Mouse (Mus musculus) right cerebral cortex, postnatal 25 days (tissue): ENCODE results near the gene Cwf19l1.
"Not testable (repeated sequence)": the region's sequence is repeated elsewhere in the genome, so short reads cannot be mapped to it uniquely, and the experiment has no call there.

Experiments used
- DNase-seq: peaks from one replicate; pipeline ENCODE4 v3.0.0; 2022

Gene Cwf19l1

DNA sequence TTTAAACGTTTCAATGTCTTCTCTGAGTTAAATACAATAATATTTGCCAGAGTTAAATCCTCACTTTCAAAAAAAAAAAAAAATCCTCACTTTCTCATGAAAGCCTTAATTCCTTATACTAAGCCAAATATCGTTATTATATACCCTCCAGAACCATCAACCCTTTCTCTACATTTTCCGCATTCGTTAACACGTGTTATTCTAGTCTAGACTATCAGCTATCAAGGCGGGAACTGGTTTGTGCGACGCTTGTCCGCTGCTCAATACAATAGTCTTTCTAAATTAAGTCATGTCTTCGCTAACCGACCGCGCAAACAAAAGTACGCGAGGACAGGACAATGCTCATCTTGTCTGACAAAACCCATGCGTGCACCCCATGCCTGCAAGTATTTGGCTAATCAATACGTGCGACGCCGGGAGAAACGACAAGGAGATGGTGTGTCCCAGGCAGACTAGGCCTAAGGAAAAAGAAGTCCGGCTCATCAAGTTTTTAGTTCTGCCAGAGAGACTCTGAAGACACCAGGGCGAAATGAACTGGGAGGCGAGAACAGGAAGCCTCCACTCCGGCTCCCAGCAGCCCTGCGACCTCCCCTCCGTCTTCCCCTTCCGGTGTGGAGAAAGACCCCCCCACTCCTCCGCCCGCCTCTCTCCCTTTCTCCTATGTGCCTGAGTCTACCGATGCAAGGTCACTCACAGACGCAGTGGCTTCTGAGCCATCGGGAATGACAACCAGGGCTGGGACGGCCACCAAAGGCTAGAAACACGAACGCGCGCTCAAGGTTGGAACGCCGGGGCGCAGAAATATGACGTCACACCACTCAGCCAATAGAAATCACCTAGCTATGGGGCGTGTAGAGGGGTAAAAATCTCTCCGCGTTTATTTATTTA lies at the start of gene Cwf19l1:
Cwf19l1 (minus strand) TSS at position 805 of the 888 bp plus-strand sequence.
- DNase-seq: peak; percentile 85

DNA sequence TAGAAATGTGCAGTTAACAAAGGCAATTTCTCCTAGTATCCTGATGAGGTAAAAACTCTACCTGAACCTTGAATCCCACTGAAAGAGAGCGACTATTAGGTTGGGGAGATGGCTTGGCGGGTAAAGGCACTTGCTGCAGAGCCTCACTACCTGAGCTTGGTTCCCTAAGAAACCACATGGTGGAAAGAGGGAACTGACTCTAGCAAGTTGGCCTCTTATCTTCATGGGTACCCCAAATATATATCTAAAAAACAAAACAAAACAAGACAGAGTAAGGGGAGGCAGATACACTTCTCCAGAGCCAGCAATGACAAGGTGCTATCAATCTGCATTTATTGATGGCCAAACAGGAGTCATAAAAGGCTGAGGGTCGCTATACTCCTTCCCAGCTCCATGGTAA lies 48.3 kb upstream of the Cwf19l1 start:
- DNase-seq: no peak

DNA sequence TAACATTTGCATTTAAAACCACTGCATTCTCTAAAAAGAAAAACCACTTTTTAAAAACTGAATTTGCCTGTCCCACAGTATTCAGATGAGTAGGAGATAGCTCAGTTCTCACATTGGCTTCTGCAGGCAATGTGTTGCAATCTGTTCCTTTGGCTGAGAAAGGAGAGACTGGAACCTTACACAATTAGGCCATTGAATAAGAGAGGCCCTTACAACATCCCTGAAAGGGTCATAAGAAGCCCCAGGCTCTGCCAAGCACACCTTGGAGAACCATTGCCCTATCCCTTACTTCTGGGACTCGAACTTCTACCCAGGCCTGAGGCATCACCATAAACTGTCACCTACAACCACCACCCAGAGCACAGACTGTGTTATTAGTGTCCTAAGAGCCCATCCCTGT lies 44.8 kb upstream of the Cwf19l1 start:
- no peak for DNase-seq

DNA sequence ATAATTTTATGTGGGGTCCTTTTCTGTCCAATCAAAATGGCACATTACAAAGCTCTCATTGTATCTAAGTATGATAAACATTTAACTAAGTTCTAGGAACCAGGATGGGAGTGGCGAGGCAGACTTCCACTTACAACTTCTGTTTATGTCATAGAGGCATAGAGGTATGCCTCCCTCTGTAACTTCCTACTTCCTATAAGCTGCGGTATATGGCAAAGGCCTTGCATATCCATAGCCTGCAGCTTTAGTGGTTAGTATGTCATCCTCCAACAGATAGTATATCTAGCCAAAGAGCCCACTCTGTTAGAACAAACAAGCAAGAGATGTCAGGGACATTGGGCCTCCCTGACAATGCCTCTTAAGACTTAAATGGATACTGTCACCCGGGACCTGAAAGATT lies 41.1 kb upstream of the Cwf19l1 start:
- no peak for DNase-seq

DNA sequence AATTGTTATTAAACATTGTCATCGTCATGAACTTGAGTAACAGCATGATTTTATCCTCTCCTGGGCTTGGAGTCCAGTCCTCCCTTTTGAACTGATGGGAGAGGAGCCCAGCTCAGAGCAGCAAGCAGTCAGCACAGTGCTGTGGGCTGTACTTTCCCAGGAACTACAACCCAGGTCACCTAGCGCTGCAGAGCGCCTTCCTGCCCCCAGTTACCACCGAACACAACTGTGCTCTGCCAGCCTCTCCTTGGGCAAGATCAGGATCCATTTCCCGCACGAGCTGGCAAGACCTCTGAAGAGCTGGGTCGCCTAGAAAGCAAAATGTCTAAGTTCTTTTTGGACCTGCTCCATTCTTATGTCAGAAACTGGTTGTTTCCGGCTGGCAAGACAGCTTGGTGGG lies 39.2 kb upstream of the Cwf19l1 start:
- no peak for DNase-seq

DNA sequence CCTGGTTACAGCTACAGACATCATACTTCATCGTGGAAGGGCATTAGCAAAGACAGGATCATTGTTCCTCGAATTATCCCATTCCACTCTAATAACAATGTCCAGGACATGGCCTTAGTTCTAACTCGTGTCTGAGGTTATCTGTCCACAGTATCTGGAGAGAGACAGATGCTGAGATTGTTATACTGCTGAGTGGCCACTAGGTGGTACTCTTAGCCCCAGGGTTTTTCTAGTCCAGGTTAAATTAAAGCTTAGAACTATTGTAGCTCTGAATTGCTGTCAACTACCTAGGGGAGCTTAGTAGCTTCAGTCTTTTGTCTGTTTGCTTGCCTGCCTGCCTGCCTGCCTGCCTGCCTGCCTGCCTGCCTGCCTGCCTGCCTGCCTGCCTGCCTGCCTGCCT lies 25.8 kb upstream of the Cwf19l1 start:
- no peak for DNase-seq

DNA sequence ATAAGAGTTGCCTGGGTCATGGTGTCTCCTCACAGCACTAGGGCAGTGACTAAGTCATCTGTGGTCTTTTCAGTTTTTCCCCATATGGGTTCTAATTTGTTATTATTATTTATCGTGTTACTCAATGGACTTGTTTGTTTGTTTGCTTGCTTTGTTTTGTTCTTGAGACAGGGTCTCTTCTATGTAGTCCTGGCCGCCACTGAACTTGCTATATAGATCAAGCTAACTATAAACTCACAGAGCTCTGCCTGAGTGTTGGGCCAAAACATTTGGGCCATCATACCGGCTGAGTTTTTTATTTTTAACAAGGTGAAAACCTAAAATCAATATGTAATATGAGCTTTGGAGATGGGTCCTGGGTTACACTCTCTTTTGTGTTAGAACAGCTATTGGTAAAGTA lies 23.7 kb upstream of the Cwf19l1 start:
- no peak for DNase-seq

DNA sequence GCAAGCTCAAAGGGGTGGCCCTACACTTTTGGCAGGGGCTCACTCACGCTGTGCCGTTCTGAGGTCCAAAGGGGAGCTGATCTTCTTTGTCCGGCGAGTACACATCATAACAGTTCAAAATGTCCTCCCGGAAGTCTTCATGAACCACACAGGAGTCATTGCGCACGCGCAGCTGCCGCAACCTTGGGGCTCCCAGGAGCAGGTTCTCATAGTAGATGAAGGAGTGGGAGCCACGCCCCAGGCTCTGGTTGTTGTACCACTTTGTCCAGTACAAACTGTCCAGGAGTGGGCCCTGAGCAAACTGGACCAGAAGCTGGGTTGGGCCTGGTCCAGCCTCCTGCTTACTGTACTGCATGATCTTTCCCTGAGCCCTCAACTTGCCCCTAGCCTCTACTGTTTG lies 21.3 kb upstream of the Cwf19l1 start:
- no peak for DNase-seq

DNA sequence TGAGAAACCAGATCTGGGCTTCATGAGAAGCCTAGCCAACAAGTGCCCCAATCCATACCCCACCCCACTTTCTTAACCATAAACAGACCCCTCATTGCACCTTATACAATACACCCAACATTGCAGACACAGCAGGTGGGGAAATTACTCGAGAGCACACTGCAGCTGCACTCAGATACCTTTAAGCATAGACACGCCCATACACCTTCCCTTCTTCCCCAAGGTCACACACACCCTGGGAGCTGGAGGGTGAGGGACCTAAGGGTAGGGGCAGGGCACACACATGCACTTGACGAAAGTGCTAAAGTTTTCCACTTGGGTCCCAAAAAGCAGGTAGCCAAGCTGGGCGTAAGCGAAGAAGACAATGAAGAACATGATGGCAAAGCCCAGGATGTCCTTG lies 18.1 kb upstream of the Cwf19l1 start:
- no peak for DNase-seq

DNA sequence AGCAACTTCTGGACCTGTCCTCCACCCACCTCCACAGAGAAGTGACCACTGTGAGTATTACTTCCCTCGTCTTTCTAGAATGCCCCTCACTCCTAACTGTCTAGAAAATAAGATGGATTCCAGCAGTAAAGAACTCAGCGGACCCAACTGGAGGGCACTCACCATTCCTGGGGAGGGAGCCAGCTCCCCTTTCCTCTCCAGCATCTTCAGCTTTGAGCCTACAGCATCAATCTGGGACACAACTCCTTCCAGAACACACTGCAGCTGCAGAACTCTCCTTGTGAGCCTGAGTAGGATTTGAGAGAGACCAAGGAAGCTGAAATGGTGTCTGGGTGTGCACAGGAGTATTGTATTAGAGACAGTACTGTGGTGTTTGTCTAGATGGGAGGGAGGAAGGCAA lies 13.3 kb upstream of the Cwf19l1 start:
- DNase-seq: no peak

DNA sequence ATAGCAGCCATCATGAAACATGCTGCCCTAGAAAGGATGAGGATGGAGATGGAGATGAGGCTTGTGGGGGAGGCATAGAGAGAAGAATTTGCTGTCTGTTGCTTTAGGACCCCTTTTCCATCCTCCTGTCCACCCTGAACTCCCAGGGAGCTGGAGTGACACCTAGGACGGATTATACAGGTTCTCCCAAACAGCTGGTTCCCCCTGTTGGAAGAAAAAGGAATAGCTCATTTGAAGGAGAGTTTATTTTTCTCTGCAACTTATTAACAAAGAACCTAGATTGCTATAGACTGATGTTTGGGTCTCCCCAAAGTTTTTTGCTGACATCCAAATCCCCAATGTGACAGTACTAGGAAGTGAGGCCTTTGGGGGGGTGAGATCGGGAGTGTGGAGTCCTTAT lies 12.7 kb upstream of the Cwf19l1 start:
- DNase-seq: no peak

DNA sequence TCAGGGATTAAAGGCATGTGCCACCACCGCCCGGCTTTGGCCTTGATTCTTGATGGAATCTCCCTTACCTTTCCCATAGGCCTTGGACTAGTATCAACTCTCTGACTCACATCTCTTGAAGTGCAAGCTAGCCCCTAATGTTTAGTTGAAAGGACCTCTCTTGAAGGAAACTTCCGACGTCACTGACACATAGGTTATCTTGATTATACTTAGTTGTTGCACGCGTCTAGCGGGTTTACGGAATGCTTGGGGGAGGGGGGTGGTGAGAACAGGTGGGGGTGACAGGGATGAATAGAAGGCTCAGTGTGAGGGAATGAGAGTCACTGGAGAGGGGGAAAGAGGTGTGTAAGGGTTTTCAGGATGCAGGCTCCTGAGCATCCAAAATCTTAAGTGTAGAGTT lies 11.3 kb upstream of the Cwf19l1 start:
- DNase-seq: no peak

DNA sequence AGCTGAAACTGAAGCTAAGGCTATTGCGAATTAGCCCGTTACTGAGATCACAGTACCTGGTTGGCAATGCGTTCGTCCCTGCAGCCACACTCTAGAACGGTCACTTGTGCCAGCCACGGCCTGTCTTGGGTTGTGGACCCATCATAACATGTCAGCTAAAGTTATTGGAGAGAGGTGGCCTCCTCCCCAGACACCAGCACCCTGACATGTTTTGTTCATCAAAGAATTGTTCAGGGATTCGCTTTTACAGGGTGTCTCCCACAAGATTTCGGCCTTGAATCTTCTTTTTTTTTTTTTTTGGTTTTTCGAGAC lies 10.8 kb upstream of the Cwf19l1 start:
- no peak for DNase-seq

DNA sequence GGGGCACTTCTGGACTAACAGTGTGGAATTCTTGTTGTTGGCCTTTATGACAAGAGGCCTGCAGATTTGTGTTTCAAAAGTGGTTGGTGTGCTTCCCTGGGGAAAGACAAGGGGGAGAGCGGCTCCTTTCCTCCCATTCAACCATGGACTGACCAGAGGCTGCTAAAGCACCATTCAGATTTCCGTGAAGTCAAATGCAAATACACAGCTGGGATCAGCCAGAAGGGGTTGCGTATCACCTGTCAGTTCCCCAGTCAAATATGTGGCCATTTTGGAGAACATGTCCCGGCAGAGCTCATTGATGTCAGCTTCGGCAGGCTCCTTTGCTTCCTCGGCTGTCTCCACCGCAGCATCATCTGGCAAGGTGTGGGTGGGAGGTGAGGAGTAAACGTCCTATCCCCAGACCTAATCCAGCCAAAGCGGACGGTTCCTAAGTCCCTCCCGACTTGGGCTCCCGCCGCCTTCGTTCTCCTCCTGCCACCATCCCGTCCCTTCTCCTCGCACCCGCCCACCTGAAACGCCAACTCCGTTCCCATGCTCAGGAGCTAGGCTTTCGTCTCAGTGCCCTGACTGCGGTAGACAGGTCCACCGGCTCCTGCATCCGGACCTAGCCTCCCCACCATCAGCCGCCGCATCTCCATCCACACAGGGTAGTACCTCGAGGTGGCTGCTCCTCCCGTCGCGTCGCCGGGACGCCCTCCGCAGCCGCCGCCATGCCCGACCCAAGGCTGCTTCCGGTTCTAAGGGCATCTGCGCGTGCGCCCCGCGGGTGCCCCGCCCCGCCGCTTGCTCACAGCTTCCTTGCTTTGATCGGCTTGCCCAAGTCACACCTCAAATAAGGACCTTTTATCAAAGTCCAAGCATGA lies 10.3 kb upstream of the Cwf19l1 start, which contains the start of gene Bloc1s2:
Bloc1s2 (minus strand) TSS at position 745 of the 866 bp plus-strand sequence.
- DNase-seq: peak; percentile 88

DNA sequence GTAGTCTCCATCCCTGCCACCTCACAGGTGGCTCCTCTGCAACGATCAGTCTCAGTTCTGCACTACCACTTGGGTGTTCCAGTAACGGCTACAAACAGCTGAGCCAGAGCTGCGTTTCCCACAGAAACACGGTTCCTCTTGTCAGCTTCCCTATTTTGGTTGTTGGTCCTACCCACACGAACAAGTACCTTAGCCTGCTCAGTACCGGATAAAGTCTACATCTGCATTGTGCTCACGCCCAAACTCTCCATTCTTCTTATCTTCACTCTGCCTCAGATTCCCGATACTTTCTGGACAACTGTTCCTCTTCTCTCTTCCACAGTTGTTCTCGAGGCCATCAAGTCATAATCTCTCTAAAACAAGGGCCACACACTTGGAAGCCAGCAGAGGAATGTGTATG lies 8.7 kb upstream of the Cwf19l1 start:
- DNase-seq: no peak

DNA sequence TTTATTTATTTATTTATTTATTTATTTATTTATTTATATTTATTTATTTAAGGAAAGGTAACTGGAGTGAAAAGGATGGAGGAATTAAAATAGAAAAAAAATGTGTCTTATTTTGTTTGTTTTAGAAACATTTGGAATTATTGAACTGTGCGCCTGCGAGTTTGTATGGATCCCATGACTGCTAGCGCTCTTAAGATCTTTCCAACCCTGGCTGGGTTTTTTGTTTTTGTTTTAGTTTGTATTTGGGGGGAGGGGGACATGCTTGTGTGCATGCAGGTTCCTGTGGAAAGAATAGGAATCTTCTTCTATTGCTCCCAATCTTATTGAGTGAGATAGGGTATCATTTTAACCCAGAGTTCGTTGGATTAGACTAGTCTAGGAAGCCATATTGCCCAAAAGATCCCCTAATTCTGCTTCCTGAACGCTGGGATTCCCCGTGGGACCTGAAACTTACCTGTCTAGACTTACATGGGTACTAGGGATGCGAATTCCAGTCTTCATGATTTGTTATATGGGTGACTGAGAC lies 347 bp upstream of the Cwf19l1 start:
- DNase-seq: no peak

DNA sequence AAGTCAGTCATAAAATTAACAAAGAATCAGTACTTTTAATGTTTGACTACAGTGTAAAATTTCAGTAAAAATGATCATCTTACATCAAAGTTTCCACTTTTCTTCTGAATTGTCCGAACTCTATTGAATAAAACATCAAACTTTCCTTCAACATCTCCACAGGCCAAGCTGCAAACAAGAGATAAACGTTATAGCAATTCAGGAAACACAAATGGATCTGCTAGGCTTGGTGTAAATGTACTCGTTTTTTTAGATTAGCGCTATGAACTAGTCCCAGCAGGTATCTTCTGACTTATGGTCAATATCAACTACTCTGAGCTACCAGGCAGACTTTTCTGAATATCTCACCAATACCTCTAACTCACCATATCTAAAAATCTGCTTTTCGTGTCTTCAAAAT lies 2.8 kb downstream of the Cwf19l1 start:
- DNase-seq: no peak

DNA sequence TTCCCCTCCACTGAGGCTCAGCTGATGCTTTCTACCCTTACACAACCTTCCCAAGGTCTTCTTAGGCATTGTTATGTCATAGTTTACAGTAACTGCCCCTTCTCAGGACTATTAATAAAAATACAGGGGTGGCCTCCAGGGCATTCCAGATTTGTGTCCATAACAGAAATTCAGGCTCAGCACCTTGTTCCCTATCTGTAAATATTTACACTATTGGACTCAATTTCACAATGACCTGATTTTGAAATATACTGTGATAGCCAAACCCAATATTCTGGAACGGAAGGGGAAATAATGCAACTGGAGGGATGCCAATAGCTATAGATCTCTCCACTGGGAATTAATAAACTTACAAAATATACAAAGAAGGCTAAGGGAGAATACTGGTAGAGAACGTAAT lies 7.1 kb downstream of the Cwf19l1 start:
- DNase-seq: no peak

DNA sequence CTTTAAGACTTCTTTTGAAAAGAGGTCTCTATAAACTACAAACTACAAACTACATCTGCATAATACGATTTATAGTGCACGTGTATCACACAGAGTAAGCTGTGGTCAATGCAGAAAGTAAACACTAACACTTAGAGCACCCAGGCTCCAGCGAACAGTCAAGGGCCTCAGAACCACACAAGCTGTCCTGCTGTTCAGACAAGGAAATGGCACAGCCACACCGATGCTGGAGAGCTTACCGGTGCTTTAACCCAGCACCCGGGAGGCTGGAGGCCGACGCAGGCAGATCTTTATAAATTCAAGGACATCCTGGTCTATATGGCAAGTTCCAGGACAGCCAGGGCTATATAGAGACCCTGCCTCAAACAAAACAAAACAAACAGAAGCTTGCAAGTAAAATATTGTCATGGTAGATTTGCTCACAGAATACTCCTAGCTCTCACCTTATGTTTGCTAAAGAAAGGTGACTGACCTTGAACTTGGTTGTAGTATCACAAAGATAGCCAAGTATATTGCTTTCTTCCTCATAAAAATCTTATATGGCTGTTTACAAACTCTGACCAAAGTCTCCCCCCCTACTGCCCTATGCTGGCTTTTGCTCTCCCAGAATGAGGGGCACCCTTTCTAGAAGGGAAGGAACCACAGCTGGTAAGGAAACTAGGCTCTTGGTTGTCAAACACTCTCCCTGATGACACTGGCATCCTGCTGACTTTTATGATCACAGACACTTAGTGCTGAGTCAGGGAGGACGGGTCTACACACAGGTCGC lies 7.8 kb downstream of the Cwf19l1 start:
- no peak for DNase-seq

DNA sequence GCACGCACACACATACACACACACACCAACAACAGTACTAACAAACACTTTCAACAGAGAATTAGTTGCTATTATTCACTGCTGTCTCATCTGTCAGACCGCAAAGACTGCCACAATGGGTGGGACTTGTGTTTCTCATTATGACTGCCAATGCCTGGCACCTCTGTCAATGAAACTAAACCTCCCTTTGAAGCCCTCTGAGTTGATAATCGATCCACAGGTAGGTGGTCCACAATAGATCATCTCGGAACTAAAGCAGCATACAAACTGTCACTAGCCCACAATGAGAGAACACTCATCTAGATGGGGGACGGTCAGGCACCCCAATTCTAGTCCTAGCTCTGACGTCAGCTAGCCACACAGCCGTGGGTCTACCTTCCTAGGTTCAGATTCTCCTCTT lies 14.5 kb downstream of the Cwf19l1 start:
- no peak for DNase-seq

DNA sequence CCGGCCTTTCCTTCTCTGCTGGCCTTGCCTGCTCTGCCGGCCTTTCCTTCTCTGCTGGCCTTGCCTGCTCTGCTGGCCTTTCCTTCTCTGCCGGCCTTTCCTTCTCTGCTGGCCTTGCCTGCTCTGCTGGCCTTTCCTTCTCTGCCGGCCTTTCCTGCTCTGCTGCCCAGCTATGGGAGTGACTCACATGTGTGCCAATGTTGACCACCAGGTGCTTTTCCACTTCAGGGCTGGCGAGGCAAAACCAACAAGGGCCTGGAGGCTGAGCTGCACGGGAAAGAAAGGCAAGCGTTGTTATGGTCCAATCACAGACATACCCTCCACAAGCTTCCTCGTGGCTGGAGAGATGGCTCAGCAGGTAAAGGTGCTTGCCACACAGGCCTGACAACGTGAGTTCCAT lies 15.0 kb downstream of the Cwf19l1 start:
- not testable (repeated sequence) for DNase-seq

DNA sequence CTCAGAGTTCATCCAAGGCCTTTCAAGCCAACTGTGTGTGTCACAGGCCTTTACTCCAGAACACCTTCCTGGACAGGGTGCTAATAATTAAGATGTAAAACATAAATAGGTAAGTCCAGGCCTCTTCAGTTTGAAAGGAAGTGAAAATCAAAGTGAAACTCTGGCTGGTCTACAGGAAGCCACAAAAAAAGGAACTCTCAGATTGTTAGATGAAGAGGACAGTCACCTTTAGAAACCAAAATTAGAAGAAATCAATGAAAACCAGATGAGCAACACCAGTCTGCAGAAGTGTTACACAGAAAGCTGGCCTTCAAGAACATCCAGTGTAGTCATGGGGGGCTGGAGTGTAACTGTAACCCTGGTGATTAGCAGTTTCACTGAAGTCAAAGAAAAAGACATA lies 17.9 kb downstream of the Cwf19l1 start:
- DNase-seq: no peak

DNA sequence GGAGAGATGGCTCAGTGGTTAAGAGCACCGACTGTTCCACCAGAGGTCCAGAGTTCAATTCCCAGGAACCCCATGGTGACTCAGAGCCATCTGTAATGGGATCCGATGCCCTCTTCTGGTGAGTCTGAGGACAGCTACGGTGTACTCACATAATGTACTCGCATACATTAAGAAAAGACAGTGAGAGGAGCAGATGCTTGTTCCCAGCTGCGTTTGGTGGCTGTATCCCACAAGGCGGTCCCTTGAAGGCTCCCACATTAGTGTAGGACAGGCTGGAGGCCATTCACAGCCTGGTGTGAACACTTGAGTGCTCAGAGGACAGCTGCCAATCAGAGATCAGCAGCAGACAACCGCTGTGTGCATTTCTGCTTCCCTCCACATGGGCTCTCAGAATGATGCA lies 24.0 kb downstream of the Cwf19l1 start:
- DNase-seq: no peak
